Mouse (Mus musculus) effector memory CD4-positive, alpha-beta T cell, adult 5 months (primary cell): ENCODE data around the gene Ctxn2. TPM values are rescaled to one million over a fixed set of nuclear protein-coding genes. Genes with fewer than 3 reads are reported as not detected.

ENCODE experiments used
- polyA plus RNA-seq: library from polyadenylated mRNA; unstranded; fragments of 100-300 nt; shearing (Covaris generic); gene quantifications from one replicate; pipeline ENCODE4 v1.2.1, GENCODE M21; 2017

Ctxn2 gene
- polyA plus RNA-seq: not detected

GRCm38 (mm10) chr2:125135903-125136811 lies at the start of gene Ctxn2:
Ctxn2 (plus strand) TSS chr2:125136692.

GRCm38 (mm10) chr2:125123477-125123852 lies 13.0 kb upstream of the Ctxn2 start, which contains the start of gene Myef2:
Myef2 (minus strand) TSS chr2:125123661.

GRCm38 (mm10) chr2:125152388-125152787 lies 15.9 kb downstream of the Ctxn2 start, which contains the start of gene Slc12a1:
Slc12a1 (plus strand) TSS chr2:125152505.

Other genes with a start within 250 kb of the Ctxn2 start
- gene Slc24a5, start 68.6 kb upstream of the Ctxn2 start, polyA plus RNA-seq: 1.4 TPM
- gene Myef2, start 13.0 kb upstream of the Ctxn2 start, polyA plus RNA-seq: 28.4 TPM
- not detected for gene Slc12a1, start 15.8 kb downstream of the Ctxn2 start, polyA plus RNA-seq
- gene Dut, start 110.5 kb downstream of the Ctxn2 start, polyA plus RNA-seq: 35.7 TPM